Mouse (Mus musculus) bone marrow, adult 2 months (tissue): ENCODE results near the gene Fchsd2.

Source experiments
- CTCF ChIP-seq: fragments of 200-500 bp; IDR thresholded peaks from 2 replicates; pipeline ENCODE4 v1.5.1; 2011; ENCODE audit warnings: low read length, control low read depth; ENCODE audit not compliant: control insufficient read depth, insufficient read depth
- POLR2A ChIP-seq: fragments of 200-500 bp; IDR thresholded peaks from 2 replicates; pipeline ENCODE4 v1.6.1; 2011; ENCODE audit warnings: low read depth, mild to moderate bottlenecking, control low read depth, low read length, borderline replicate concordance; ENCODE audit not compliant: control insufficient read depth

DNA sequence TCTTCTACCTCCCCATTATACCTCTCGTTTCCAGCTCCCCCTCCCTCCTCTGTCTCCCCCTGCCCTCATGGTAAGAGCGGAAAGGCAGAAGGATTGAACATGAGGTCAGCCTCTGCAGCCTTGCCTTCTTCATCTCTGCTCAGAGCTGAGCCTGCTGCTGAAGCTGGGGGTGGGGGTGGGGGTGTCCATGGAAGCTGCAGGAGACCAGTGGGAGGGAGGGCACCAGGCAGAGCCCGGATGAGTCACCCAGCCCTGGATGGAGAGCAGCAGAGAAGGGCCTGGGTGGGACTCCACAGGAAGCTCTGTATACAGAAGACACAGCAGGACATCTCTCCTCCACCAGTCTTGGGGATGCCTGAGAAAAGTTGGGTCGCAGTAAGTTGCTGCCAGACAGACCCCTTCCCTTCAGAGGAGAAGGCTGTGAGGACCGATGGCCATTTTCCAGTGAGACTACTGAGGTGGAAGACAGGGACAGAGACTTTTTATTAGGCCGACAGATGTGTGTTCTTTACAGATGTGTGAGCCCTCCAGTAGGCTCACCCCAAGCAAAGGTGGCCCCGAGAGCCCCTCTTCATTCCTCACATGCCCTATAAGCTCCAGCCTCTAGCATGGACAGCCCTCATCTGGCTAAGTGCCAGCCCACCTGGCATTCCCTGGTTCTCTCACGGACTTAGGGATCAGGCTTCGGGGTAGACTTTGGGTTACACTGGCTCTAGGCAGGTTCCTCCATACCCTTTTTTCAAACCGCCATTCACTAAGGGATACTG lies 237.6 kb downstream of the Fchsd2 start:
- TF ChIP-seq POLR2A (no peak), CTCF (no peak)
